Mouse (Mus musculus): ENCODE measurements at regions not wholly inside any gene's neighbourhood (a gene's known extent, or its start where the extent isn't known, plus 50 kb on each side); places are given as distances from the start of the nearest gene placed in this dataset.

DNA sequence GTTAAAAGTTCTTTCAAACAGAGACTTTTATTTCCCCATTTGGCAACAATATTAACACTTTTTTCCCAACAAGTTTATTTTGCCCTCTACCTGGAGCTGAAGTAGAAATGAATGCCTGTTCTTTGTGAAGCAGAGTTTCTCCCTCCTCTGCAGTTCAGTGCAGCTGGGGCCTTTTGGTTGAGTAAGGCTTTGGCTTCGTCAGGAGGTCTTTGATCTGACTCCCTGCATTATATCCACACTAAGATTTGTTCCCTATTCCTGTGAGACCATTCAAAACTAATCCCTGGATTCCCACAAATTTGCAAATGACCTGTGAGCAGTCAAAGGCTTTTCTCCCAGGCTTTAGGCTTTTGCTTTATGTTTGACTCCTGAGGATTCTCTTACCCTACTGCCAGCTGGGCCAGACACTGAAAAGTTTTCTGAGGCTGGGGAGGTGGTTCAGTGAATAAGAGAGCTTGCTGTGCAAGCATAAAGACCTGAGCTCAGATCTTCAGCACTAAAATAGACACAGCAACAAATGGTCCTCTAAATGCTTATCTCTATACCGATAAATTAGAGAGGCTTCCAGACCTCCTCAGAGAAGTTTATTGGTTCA lies 323.5 kb upstream of the 2610301B20Rik start:
- Histone ChIP-seq H3K4me3 (ENCODE audit: low read depth, low read length) (no peak overlapping the region), H3K4me2 (ENCODE audit: low read depth, low read length) (no peak overlapping the region), H3K9me3 (ENCODE audit: low read length) (no peaks in the 10 kb centered on the region), H3K36me3 (replicated peaks; ENCODE audit: insufficient read depth, low read length) (no peaks in the 10 kb centered on the region), H3K27me3 (ENCODE audit: insufficient read depth, low read length) (no peaks in the 10 kb centered on the region), H3K4me1 (ENCODE audit: insufficient read depth) (no peaks in the 10 kb centered on the region), H3K9ac (replicated peaks) (no peak overlapping the region), H3K27ac (ENCODE audit: low read depth) (no peak overlapping the region)
- ATAC-seq (no peak), DNase-seq (no peak)
- TF ChIP-seq CTCF (IDR thresholded peaks at IDR 0.05; ENCODE audit: low read depth) = no peak
- TF ChIP-seq EP300 (IDR thresholded peaks at IDR 0.05; ENCODE audit: low read depth) = no peak
- 49% methylated on average over 2 of the region's 2 CpGs for WGBS (ENCODE audit: insufficient replicate concordance)

DNA sequence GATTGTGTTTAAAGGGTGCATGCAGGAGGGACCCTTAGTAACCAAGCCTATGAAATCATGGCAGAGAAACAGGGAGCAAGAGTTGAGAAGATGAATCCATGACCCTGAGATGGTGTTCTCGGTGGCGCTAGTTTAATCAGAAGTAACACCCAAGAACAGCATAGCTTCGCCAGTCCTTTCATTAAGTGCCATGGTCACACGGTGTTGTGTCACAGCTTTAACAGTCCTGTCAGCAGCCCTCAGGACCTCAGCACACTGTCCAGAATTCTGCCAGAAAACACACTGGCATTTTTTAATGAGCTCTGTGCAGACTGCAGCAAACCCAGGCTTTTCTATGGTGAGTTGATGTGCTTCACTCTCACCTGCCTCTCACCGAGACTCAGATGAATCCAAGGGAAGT lies 320.6 kb upstream of the 2610301B20Rik start:
- no peak for TF ChIP-seq CTCF (IDR thresholded peaks at IDR 0.05; ENCODE audit: low read depth)
- no peak for TF ChIP-seq EP300 (IDR thresholded peaks at IDR 0.05; ENCODE audit: low read depth)
- no peak overlapping the region for H3K4me3 ChIP-seq (ENCODE audit: low read depth, low read length)
- ATAC-seq (no peak), DNase-seq (no peak)
- H3K36me3 ChIP-seq (replicated peaks; ENCODE audit: insufficient read depth, low read length) = no peaks in the 10 kb centered on the region
- H3K9ac ChIP-seq (replicated peaks) = no peak overlapping the region
- H3K27ac ChIP-seq (ENCODE audit: low read depth) = no peak overlapping the region
- WGBS (ENCODE audit: insufficient replicate concordance) = 83% methylated on average over 5 of the region's 5 CpGs
- no peaks in the 10 kb centered on the region for H3K27me3 ChIP-seq (ENCODE audit: insufficient read depth, low read length)
- no peaks in the 10 kb centered on the region for H3K4me1 ChIP-seq (ENCODE audit: insufficient read depth)
- no peaks in the 10 kb centered on the region for H3K9me3 ChIP-seq (ENCODE audit: low read length)
- no peak overlapping the region for H3K4me2 ChIP-seq (ENCODE audit: low read depth, low read length)

- H3K9me3 ChIP-seq (ENCODE audit: low read length) = no peaks in the 10 kb centered on the region
- 72% methylated on average over 3 of the region's 3 CpGs for WGBS (ENCODE audit: insufficient replicate concordance)
- no peak for DNase-seq
- no peaks in the 10 kb centered on the region for H3K4me1 ChIP-seq (ENCODE audit: insufficient read depth)
- no peak overlapping the region for H3K4me2 ChIP-seq (ENCODE audit: low read depth, low read length)
- ATAC-seq = no peak
- no peaks in the 10 kb centered on the region for H3K36me3 ChIP-seq (replicated peaks; ENCODE audit: insufficient read depth, low read length)
- H3K9ac ChIP-seq (replicated peaks) = no peak overlapping the region
- H3K27ac ChIP-seq (ENCODE audit: low read depth) = no peak overlapping the region
- no peak overlapping the region for H3K4me3 ChIP-seq (ENCODE audit: low read depth, low read length)
- no peaks in the 10 kb centered on the region for H3K27me3 ChIP-seq (ENCODE audit: insufficient read depth, low read length)
- TF ChIP-seq EP300 (IDR thresholded peaks at IDR 0.05; ENCODE audit: low read depth) (no peak), CTCF (IDR thresholded peaks at IDR 0.05; ENCODE audit: low read depth) (no peak)
Observed at GRCm38 (mm10) chr4:10560078-10560477, 314.2 kb upstream of the 2610301B20Rik start.

DNA sequence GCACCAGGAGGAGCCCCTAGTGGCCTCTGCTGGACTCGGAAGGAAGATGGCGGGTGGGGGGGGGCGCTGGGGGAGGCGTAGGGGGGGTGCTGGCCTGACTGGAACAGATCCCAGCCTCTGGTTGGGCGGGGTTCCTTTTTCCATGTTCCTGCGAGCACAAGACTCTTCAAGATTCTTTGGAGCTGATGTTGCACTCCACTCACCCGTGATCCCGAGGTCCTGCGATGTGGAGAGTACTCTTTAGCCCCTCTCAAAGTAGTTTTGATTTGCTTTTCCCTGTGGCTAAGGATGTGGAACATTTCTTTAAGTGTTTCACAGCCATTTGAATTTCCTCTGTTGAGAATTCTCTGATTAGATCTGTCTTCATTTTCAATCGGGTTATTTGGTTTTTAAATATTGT lies 269.8 kb upstream of the 2610301B20Rik start:
- WGBS (ENCODE audit: insufficient replicate concordance) = 72% methylated on average over 8 of the region's 10 CpGs

DNA sequence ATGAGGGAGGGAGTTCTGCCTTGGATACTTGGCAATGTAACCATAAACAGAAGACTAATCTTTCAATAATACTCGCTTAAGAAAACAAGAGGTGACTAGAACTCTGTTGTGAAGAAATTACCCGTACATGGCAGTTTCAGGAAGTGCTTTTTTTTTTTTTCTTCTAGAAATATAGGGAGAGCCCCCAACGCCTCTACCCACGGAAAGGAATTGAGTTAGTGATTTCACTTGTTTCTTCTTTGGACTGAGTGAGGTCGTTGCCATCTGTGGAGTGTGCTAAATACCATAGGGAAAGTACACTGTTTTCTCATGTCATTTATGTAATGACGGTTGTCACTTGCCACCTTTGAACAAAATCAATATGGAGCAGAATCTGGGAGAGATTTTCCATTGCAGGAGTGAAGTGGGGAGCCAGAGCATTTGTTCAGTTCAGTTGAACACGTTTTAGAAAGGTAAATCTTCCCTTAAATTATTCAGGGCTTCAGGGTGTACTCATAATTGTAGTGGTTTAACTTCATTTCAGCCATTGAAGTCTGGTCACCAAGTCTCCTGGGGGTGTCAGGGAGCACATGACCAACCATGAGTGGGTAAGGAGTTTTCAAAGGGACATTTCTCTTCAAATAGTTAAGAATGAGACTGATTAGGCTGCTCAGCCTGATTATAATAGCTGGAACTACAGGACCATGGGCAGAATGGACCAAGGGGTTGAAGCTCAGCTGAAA lies 266.3 kb upstream of the 2610301B20Rik start:
- ATAC-seq (no peak), DNase-seq (no peak)
- 64% methylated on average over 7 of the region's 7 CpGs for WGBS (ENCODE audit: insufficient replicate concordance)
- H3K9ac ChIP-seq (replicated peaks) = no peak overlapping the region
- H3K9me3 ChIP-seq (ENCODE audit: low read length) = no peaks in the 10 kb centered on the region
- H3K27me3 ChIP-seq (ENCODE audit: insufficient read depth, low read length) = no peaks in the 10 kb centered on the region
- no peaks in the 10 kb centered on the region for H3K36me3 ChIP-seq (replicated peaks; ENCODE audit: insufficient read depth, low read length)
- H3K4me3 ChIP-seq (ENCODE audit: low read depth, low read length) = no peak overlapping the region
- H3K4me2 ChIP-seq (ENCODE audit: low read depth, low read length) = no peak overlapping the region
- no peak overlapping the region for H3K27ac ChIP-seq (ENCODE audit: low read depth)
- no peaks in the 10 kb centered on the region for H3K4me1 ChIP-seq (ENCODE audit: insufficient read depth)
- TF ChIP-seq CTCF (IDR thresholded peaks at IDR 0.05; ENCODE audit: low read depth) (no peak), EP300 (IDR thresholded peaks at IDR 0.05; ENCODE audit: low read depth) (no peak)

More for the DNA sequence above, 269.8 kb upstream of the 2610301B20Rik start:
- Histone ChIP-seq H3K9me3 (ENCODE audit: low read length) (no peaks in the 10 kb centered on the region), H3K4me1 (ENCODE audit: insufficient read depth) (no peaks in the 10 kb centered on the region), H3K4me3 (ENCODE audit: low read depth, low read length) (no peak overlapping the region), H3K9ac (replicated peaks) (no peak overlapping the region), H3K4me2 (ENCODE audit: low read depth, low read length) (no peak overlapping the region), H3K27ac (ENCODE audit: low read depth) (no peak overlapping the region), H3K27me3 (ENCODE audit: insufficient read depth, low read length) (no peaks in the 10 kb centered on the region), H3K36me3 (replicated peaks; ENCODE audit: insufficient read depth, low read length) (no peaks in the 10 kb centered on the region)
- TF ChIP-seq CTCF (IDR thresholded peaks at IDR 0.05; ENCODE audit: low read depth) (no peak), EP300 (IDR thresholded peaks at IDR 0.05; ENCODE audit: low read depth) (no peak)
- DNase-seq (no peak), ATAC-seq (no peak)

- 15% methylated on average over 1 of the region's 1 CpGs for WGBS (ENCODE audit: insufficient replicate concordance)
- Histone ChIP-seq H3K9ac (replicated peaks) (no peak overlapping the region), H3K27ac (ENCODE audit: low read depth) (no peak overlapping the region), H3K4me1 (ENCODE audit: insufficient read depth) (no peaks in the 10 kb centered on the region), H3K27me3 (ENCODE audit: insufficient read depth, low read length) (no peaks in the 10 kb centered on the region), H3K9me3 (ENCODE audit: low read length) (no peaks in the 10 kb centered on the region), H3K4me3 (ENCODE audit: low read depth, low read length) (no peak overlapping the region), H3K4me2 (ENCODE audit: low read depth, low read length) (no peak overlapping the region), H3K36me3 (replicated peaks; ENCODE audit: insufficient read depth, low read length) (no peaks in the 10 kb centered on the region)
- no peak for DNase-seq
- TF ChIP-seq EP300 (IDR thresholded peaks at IDR 0.05; ENCODE audit: low read depth) = no peak
- TF ChIP-seq CTCF (IDR thresholded peaks at IDR 0.05; ENCODE audit: low read depth) = no peak
- no peak for ATAC-seq
Observed at GRCm38 (mm10) chr4:10610784-10611183, 263.5 kb upstream of the 2610301B20Rik start.

All from liver, postnatal 0 days (tissue).